Mouse (Mus musculus) heart, adult 2 months (tissue): Measurements from ENCODE around the gene 1700029P11Rik. TPM values are rescaled to one million over a fixed set of nuclear protein-coding genes. Genes with fewer than 3 reads are reported as not detected.

ENCODE experiments used
- DNase-seq, 2 experiments: peaks; one replicate each; pipeline ENCODE4 v3.0.0; 2021
- H3K27ac ChIP-seq: fragments of 200-600 bp; 2 replicates; pipeline ENCODE4 v1.8.1; 2022
- H3K27me3 ChIP-seq: fragments of 200-500 bp; 2 replicates; pipeline ENCODE4 v1.6.1; 2012; ENCODE audit warnings: mild to moderate bottlenecking, low read length, inconsistent platforms, mixed read lengths; ENCODE audit not compliant: control insufficient read depth, insufficient read depth
- H3K36me3 ChIP-seq: fragments of 200-500 bp; 2 replicates; pipeline ENCODE4 v1.6.1; 2012; ENCODE audit warnings: low read length, inconsistent platforms; ENCODE audit not compliant: control insufficient read depth, insufficient read depth
- H3K4me1 ChIP-seq: fragments of 200-500 bp; 2 replicates; pipeline ENCODE4 v1.6.1; 2011; ENCODE audit warnings: low read length; ENCODE audit not compliant: control insufficient read depth, insufficient read depth
- H3K4me3 ChIP-seq: fragments of 200-600 bp; 2 replicates; pipeline ENCODE4 v1.8.1; 2022
- H3K79me2 ChIP-seq: fragments of 200-500 bp; replicated peaks from 2 replicates; pipeline ENCODE4 v1.6.1; 2012; ENCODE audit warnings: mild to moderate bottlenecking, inconsistent platforms, low read length, moderate library complexity, mixed read lengths; ENCODE audit not compliant: control insufficient read depth, insufficient read depth
- H3K9ac ChIP-seq: fragments of 200-500 bp; 2 replicates; pipeline ENCODE4 v1.6.1; 2012; ENCODE audit warnings: low read depth, mild to moderate bottlenecking, control low read depth, inconsistent platforms, low read length, mixed read lengths
- CTCF ChIP-seq: fragments of 200-600 bp; IDR thresholded peaks from 2 replicates; pipeline ENCODE4 v1.8.1; 2022; ENCODE audit warnings: antibody characterized with exemption, mild to moderate bottlenecking, moderate library complexity
- EP300 ChIP-seq: fragments of 200-500 bp; IDR thresholded peaks from 2 replicates; pipeline ENCODE4 v1.6.1; 2011; ENCODE audit warnings: low read depth, low read length, control low read depth; ENCODE audit not compliant: insufficient read depth
- POLR2A ChIP-seq: fragments of 200-500 bp; IDR thresholded peaks from 2 replicates; pipeline ENCODE4 v1.6.1; 2011; ENCODE audit warnings: mild to moderate bottlenecking, low read depth, low read length, control low read depth; ENCODE audit not compliant: insufficient read depth
- WGBS: fragments of 180-500 bp; shearing (Covaris S2); methylation state at CpG from one replicate; pipeline ENCODE4 v1.1.7; 2018; 5-methylcytosine and 5-hydroxymethylcytosine counted together
- intact Hi-C: fragments of 180-260 bp; cut with DNase I; formaldehyde crosslinking; loops from one replicate; pipeline ENCODE4 v1.15.1; 2025
- polyA plus RNA-seq: library from polyadenylated mRNA; depleted of rRNA; stranded (reverse); fragments of >200 nt; gene quantifications from 2 replicates; pipeline ENCODE4 v1.2.3, GENCODE M21; 2012
- total RNA-seq, 2 experiments: library from RNA; stranded (reverse); gene quantifications; 2 replicates each; pipeline ENCODE4 v1.2.3; 2021

1700029P11Rik gene
- total and polyA plus RNA-seq, 3 experiments = not detected

DNA sequence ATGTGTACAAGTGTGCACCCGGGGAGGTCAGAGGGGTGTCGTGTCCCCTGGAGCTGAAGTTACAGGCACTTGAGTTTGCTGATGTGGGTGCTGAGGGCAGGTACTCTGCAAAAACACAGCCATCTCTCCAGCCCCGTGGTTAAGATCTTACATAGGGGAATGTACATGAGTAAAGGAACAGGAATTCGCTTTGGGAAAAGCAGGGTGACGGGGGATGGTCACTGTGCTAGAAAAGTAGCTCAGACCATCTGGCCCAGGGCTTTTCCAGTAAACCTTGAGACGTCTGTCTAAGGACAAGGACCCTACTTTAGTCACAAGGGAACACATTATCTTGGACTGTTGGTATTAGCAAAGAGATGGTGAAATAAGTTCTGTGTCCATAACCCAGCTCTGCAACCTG is 31.6 kb downstream of the 1700029P11Rik start:
- H3K4me1 ChIP-seq = peaks cover 1% of the 10 kb centered on the region; the same call in 1 of the 2 replicates
- no peaks in the 10 kb centered on the region; the same call in 1 of the 2 replicates for H3K36me3 ChIP-seq
- H3K4me3 ChIP-seq = no peak overlapping the region
- intact Hi-C loops = no loop called here
- TF ChIP-seq POLR2A = no peak
- no peak for TF ChIP-seq CTCF
- TF ChIP-seq EP300 = no peak
- no peak for DNase-seq
- no peak overlapping the region for H3K9ac ChIP-seq
- H3K27me3 ChIP-seq = no peaks in the 10 kb centered on the region
- 77% methylated on average over 6 of the region's 6 CpGs for WGBS
- no peaks in the 10 kb centered on the region; the same call in 1 of the 2 replicates for H3K79me2 ChIP-seq
- H3K27ac ChIP-seq = no peak overlapping the region

DNA sequence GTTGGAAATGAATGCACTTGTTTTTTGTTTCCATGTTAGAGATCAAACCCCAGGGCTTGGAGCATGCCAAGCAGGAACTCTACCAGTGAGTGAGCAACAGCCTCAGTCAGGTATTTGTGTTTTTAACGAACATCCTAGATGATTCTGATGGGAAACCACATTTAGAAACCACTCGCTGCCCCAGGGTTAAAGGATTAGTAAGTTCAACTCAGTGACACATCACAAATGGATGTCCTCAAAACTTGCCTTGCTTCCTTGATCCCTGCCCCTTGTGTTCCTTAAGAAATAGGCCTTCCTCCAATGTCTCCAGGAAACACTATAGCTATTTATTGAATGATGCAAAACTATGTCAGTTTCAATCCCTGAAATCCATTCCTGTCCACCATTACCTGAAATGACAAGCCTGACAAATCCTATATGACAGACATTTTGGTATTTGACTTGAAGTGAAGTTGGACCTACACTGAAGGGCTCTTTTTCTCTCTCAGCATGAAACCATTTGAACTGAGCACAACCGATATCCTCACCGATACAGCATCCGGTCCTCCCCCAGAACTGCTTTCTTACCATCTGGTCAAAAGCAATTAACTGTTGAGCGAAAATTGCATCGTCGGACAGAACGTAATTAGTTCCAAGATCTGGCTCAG is 34.5 kb downstream of the 1700029P11Rik start:
- H3K4me3 ChIP-seq = peak overlapping the region; percentile 68
- TF ChIP-seq EP300 (no peak), CTCF (no peak), POLR2A (no peak)
- H3K36me3 ChIP-seq = no peaks in the 10 kb centered on the region; the same call in 1 of the 2 replicates
- H3K79me2 ChIP-seq = no peaks in the 10 kb centered on the region; the same call in 1 of the 2 replicates
- intact Hi-C loops = no loop called here
- no peaks in the 10 kb centered on the region for H3K27me3 ChIP-seq
- DNase-seq = no peak
- peak overlapping the region; percentile 74 for H3K27ac ChIP-seq
- peaks cover 1% of the 10 kb centered on the region; the same call in 1 of the 2 replicates for H3K4me1 ChIP-seq
- H3K9ac ChIP-seq = peak overlapping the region; percentile 78
- WGBS = 19% methylated on average over 9 of the region's 9 CpGs

DNA sequence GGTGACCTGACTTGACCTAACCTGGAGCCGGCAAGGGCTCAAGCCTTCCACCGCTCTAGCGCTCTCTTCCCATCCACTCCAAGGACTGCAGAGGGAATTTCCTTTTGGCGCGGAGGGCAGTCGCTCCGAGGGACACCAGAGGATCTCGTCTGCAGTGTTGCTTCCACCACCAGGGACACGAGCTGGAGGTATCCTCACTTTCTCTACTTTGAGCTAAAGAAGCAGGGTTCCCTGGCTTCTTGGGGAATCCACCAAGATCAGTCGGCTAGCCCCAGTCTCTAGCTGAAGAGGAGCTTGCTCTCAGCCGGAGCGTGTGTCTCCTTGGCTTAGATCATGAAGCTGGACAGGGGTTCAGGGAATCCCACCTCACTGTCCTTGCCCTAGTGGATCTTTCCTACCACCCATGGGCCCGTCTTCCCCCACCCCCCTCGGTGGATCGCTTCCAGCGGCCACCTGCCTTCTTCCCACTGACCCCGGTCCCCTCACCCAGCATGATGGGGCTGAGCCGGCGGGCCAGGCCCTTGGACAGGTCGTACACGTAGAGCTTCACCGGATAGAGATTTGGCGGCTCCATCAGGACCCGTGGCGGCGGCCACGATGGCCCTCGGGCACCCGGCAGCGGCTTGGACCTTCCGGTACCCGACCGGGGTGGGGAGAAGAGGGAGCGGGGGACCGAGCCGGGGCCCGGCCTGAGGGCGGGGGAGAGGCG is 35.2 kb downstream of the 1700029P11Rik start:
- Histone ChIP-seq H3K4me1 (peaks cover 1% of the 10 kb centered on the region; the same call in 1 of the 2 replicates), H3K27me3 (no peaks in the 10 kb centered on the region), H3K9ac (peak overlapping the region; percentile 78), H3K27ac (peak overlapping the region; percentile 74), H3K36me3 (no peaks in the 10 kb centered on the region; the same call in 1 of the 2 replicates), H3K4me3 (peak overlapping the region; percentile 68), H3K79me2 (no peaks in the 10 kb centered on the region; the same call in 1 of the 2 replicates)
- intact Hi-C loops = no loop called here
- 1% methylated on average over 39 of the region's 39 CpGs for WGBS
- DNase-seq = peak; percentile 36 to 40
- TF ChIP-seq CTCF (0 out of 2 replicates have a peak, but pooled peaks have one; percentile 14), EP300 (no peak)

DNA sequence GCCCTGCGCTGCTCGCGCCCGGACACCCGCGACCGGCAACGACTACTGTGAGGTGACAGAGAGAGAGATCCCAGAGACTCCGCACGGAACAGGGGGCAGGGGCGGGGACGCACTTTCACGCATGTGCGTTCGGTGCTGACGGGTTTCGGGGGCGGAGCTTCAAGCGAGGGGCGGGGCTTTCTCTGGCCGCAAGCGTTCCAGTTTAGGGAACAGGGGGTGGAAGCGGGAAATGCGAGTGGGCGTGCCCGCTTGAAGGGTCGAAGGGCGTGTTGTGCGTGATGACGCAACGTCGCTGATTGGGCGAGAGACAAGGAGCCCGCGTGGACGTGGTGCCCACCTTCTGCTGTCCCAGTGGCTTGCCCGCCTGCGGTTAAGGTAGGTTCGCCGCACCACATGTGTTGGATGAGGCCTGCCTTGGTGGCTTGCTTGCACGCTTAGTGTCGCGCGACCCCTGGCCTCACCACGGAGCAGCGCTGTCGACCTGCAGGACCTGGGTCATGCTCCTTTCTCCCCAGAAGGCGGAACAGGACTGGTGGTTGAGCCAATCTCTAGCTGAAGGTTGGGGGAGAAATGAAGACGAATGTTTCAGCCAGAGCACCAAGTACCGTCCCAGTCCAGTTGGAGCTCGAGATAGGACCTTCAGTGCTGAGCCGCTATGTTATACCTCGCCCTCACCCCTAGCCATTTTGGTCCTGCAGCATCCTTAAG is 35.9 kb downstream of the 1700029P11Rik start:
- Histone ChIP-seq H3K4me3 (peak overlapping the region; percentile 68), H3K36me3 (no peaks in the 10 kb centered on the region; the same call in 1 of the 2 replicates), H3K79me2 (no peaks in the 10 kb centered on the region), H3K9ac (peak overlapping the region; percentile 87), H3K27ac (peak overlapping the region; percentile 74), H3K4me1 (peaks cover 1% of the 10 kb centered on the region; the same call in 1 of the 2 replicates), H3K27me3 (no peaks in the 10 kb centered on the region)
- intact Hi-C loops = no loop called here
- DNase-seq = peak; percentile 99 to 100
- WGBS = under 1% methylated on average over 53 of the region's 53 CpGs
- peak; percentile 81 for TF ChIP-seq POLR2A
- TF ChIP-seq CTCF = peak; percentile 32
- TF ChIP-seq EP300 = peak; percentile 66; the same call in 1 of the 2 replicates

DNA sequence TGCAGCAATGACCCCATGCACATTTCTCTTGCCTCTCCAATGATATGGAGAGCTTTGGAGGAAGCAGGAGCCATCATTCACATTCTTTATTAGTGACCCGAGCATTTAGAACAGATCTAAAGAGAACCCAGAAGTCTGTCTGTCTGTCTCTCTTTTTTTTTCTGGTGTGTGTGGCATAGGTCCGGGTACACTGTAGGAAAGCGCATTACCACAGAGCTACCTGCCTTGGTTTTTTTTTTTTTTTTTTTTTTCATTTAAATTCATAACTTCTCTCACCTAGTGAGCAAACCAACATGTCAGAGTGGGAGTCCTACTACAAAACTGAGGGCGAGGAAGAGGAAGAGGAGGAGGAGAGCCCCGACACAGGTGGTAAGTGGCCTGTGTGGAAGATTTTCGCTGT is 36.5 kb downstream of the 1700029P11Rik start:
- DNase-seq = no peak
- WGBS = 16% methylated on average over 6 of the region's 6 CpGs
- Histone ChIP-seq H3K9ac (peak overlapping the region; percentile 87), H3K27ac (no peak overlapping the region), H3K4me3 (peak overlapping the region; percentile 68), H3K27me3 (no peaks in the 10 kb centered on the region), H3K4me1 (peaks cover 1% of the 10 kb centered on the region; the same call in 1 of the 2 replicates), H3K36me3 (no peaks in the 10 kb centered on the region; the same call in 1 of the 2 replicates), H3K79me2 (no peaks in the 10 kb centered on the region)
- TF ChIP-seq POLR2A (no peak), EP300 (no peak), CTCF (no peak)
- intact Hi-C loops = no loop called here
